Mouse (Mus musculus) CH12.LX (cell line): ENCODE results near the gene Ndufs6. TPM values are rescaled to one million over a fixed set of nuclear protein-coding genes. Genes with fewer than 3 reads are reported as not detected.

Source experiments
- DNase-seq: peaks from one replicate; pipeline ENCODE4 v3.0.0-alpha.2; 2013; ENCODE audit errors: extremely low read depth
- H3K27ac ChIP-seq: 2 replicates; pipeline ENCODE4 v1.5.1; 2012; ENCODE audit warnings: low read depth, mild to moderate bottlenecking, control low read depth, moderate library complexity; ENCODE audit not compliant: insufficient read depth
- H3K27me3 ChIP-seq: replicated peaks from 2 replicates; pipeline ENCODE3; 2012; ENCODE audit warnings: inconsistent platforms
- H3K36me3 ChIP-seq, 2 experiments: replicated peaks in 1 of 2; 2 replicates each; pipeline versions ENCODE3 to v1.6.1; 2012; ENCODE audit warnings: inconsistent platforms in 1 of 2, low read length in 1 of 2, mild to moderate bottlenecking in 1 of 2, mixed read lengths in 1 of 2, moderate library complexity in 1 of 2; ENCODE audit not compliant: control insufficient read depth in 1 of 2, insufficient read depth in 1 of 2
- H3K4me1 ChIP-seq, 2 experiments: 2 replicates each; pipeline ENCODE4 v1.6.1; 2012; ENCODE audit warnings: inconsistent platforms in 1 of 2, moderate library complexity in 1 of 2; ENCODE audit not compliant: insufficient read depth in 2 of 2, control insufficient read depth in 1 of 2
- H3K4me2 ChIP-seq: 2 replicates; pipeline ENCODE4 v1.6.1; 2012; ENCODE audit warnings: low read depth, mild to moderate bottlenecking, control low read depth; ENCODE audit not compliant: poor library complexity, insufficient read depth, severe bottlenecking
- H3K4me3 ChIP-seq, 3 experiments: fragments of 150-350 bp in 1 of 3; sonication (generic) in 1 of 3; replicated peaks in 1 of 3; 2 replicates each; pipeline versions ENCODE3 to v1.5.1; 2011 to 2012; ENCODE audit warnings: low read depth in 2 of 3, low read length in 2 of 3, mild to moderate bottlenecking in 2 of 3, moderate library complexity in 2 of 3, control low read depth in 1 of 3, improper control_type of control experiment in 1 of 3, inconsistent platforms in 1 of 3, mixed read lengths in 1 of 3; ENCODE audit not compliant: poor library complexity in 1 of 3
- H3K79me2 ChIP-seq: replicated peaks from 2 replicates; pipeline ENCODE4 v1.6.1; 2012; ENCODE audit warnings: mild to moderate bottlenecking, moderate library complexity; ENCODE audit not compliant: control insufficient read depth, poor library complexity, insufficient read depth, severe bottlenecking; ENCODE audit errors: extremely low read depth
- H3K9ac ChIP-seq: 2 replicates; pipeline ENCODE4 v1.6.1; 2012; ENCODE audit warnings: low read depth, mild to moderate bottlenecking, control low read depth, moderate library complexity; ENCODE audit not compliant: insufficient read depth
- H3K9me3 ChIP-seq: replicated peaks from 2 replicates; pipeline ENCODE3; 2012; ENCODE audit warnings: low read length, inconsistent platforms, mixed read lengths
- CHD1 ChIP-seq: IDR thresholded peaks from 2 replicates; pipeline ENCODE4 v1.6.1; 2012; ENCODE audit warnings: low read depth, low read length, improper control_type of control experiment, inconsistent platforms
- ELF1 ChIP-seq: IDR thresholded peaks from 2 replicates; pipeline ENCODE4 v1.6.1; 2014; ENCODE audit warnings: low read depth, mild to moderate bottlenecking, inconsistent platforms, low read length, improper control_type of control experiment
- EP300 ChIP-seq: IDR thresholded peaks from 2 replicates; pipeline ENCODE4 v1.6.1; 2011; ENCODE audit warnings: low read length, improper control_type of control experiment
- ETS1 ChIP-seq: conservative IDR thresholded peaks from 2 replicates; pipeline ENCODE4 v1.6.1; 2012; ENCODE audit warnings: low read depth, mild to moderate bottlenecking, inconsistent platforms, low read length, improper control_type of control experiment, moderate library complexity
- JUN ChIP-seq: IDR thresholded peaks from 2 replicates; pipeline ENCODE4 v1.6.1; 2011; ENCODE audit warnings: low read depth, mild to moderate bottlenecking, low read length, improper control_type of control experiment, moderate library complexity; ENCODE audit not compliant: insufficient read depth
- MXI1 ChIP-seq: IDR thresholded peaks from 2 replicates; pipeline ENCODE4 v1.6.1; 2011; ENCODE audit warnings: mild to moderate bottlenecking, low read depth, low read length, improper control_type of control experiment
- POLR2AphosphoS2 ChIP-seq: IDR thresholded peaks from 2 replicates; pipeline ENCODE4 v1.6.1; 2011; ENCODE audit warnings: low read depth, low read length, improper control_type of control experiment
- TCF12 ChIP-seq: IDR thresholded peaks from 2 replicates; pipeline ENCODE4 v1.6.1; 2014; ENCODE audit warnings: low read depth, mild to moderate bottlenecking, inconsistent platforms, low read length, improper control_type of control experiment
- UBTF ChIP-seq: IDR thresholded peaks from 2 replicates; pipeline ENCODE4 v1.6.1; 2012; ENCODE audit warnings: low read depth, mild to moderate bottlenecking, inconsistent platforms, low read length, improper control_type of control experiment, moderate library complexity
- ZKSCAN1 ChIP-seq: IDR thresholded peaks from 2 replicates; pipeline ENCODE4 v1.6.1; 2012; ENCODE audit warnings: low read depth, inconsistent platforms, low read length, improper control_type of control experiment, borderline replicate concordance
- dilution Hi-C: fragments of 300-500 bp; cut with MboI; formaldehyde crosslinking; loops from 2 replicates; pipeline ENCODE4 v1.14.3; 2020; ENCODE audit warnings: low sequenced_read_pairs; ENCODE audit not compliant: extremely low pct_unique_long_range_greater_than_20kb, extremely low pct_ligation_motif_present
- in situ Hi-C: fragments of 300-500 bp; cut with MboI; formaldehyde crosslinking; loops from 3 replicates; pipeline ENCODE4 v1.14.3; 2019; ENCODE audit warnings: low sequenced_read_pairs, low pct_ligation_motif_present, low pct_unique_long_range_greater_than_20kb, mixed read lengths
- polyA plus RNA-seq: library from polyadenylated mRNA; unstranded; fragments of >175 nt; gene quantifications from 2 replicates; pipeline ENCODE4 v1.2.1, GENCODE M21; 2012; ENCODE audit warnings: low read depth; ENCODE audit not compliant: insufficient read length
- total RNA-seq, 2 experiments: library from RNA; depleted of rRNA; stranded (reverse); fragments of 300-350 nt in 1 of 2; fragments of >200 nt in 1 of 2; gene quantifications; 2 replicates each; pipeline ENCODE4 v1.2.3; 2012 to 2014

The Ndufs6 gene
- total and polyA plus RNA-seq, 3 experiments = 165 to 190 (median 182) TPM

DNA sequence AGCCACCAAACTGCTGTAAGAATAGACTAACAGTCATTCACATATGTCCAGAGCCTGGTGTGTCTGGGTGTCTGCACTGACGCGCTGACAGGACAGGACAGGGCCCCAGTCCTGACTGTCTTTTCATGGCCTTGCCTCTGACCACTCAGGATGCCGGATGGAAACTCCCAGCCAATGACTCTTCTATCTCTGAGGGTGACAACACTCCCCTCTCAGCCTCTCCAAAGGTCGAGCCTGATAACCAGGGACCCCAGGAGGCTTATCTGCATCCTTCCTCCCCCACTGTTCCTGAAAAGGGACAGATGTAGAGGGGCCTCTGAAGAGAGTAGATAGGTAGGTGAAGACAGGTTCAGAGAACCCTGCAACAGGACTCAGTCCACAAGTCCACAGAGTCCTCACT, 29.6 kb downstream of the Ndufs6 start:
- no peak overlapping the region for H3K4me2 ChIP-seq
- no peak overlapping the region for H3K9ac ChIP-seq
- dilution Hi-C loops = no loop called here
- peaks cover 0 to 10% of the 10 kb centered on the region in 2 experiments; a peak in 2 of 4 replicates for H3K4me1 ChIP-seq
- H3K27me3 ChIP-seq = no peaks in the 10 kb centered on the region
- H3K36me3 ChIP-seq = no peaks in the 10 kb centered on the region
- no peaks in the 10 kb centered on the region for H3K9me3 ChIP-seq
- no peak for DNase-seq
- no peak for TF ChIP-seq ZKSCAN1
- no peak for TF ChIP-seq ELF1
- TF ChIP-seq ETS1 = no peak
- no peak for TF ChIP-seq EP300
- TF ChIP-seq MXI1 = no peak
- TF ChIP-seq, all 38 proteins: peak for 0
- Histone ChIP-seq H3K27ac (no peak overlapping the region), H3K4me3 (no peak overlapping the region), H3K79me2 (no peaks in the 10 kb centered on the region)
- in situ Hi-C loops = no loop called here

DNA sequence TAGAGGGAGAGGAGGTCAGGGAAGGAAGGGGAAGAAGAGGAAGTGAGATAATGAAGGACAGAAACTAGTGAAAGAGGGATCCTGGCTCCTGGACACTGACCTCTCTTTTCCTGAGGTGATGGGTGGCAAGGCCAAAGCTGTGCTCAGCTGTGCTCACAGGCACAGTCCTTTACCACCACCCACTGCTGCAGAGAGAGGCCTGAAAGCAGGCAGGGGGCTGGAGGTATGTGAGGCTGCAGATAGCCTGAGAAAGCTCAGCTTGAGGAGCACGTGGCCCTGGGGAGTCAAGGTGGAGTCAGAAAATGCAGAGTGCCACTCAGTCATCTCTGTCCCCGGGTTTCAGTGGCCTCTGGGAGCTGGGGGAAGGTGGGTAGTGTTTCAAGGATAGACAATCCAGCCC, 37.2 kb downstream of the Ndufs6 start:
- no peaks in the 10 kb centered on the region for H3K9me3 ChIP-seq
- dilution Hi-C loops (no loop called here), in situ Hi-C loops (no loop called here)
- H3K4me1 ChIP-seq = no peaks in the 10 kb centered on the region
- H3K9ac ChIP-seq = no peak overlapping the region
- no peaks in the 10 kb centered on the region for H3K27me3 ChIP-seq
- TF ChIP-seq UBTF = no peak
- no peak for TF ChIP-seq JUN
- no peak for TF ChIP-seq ETS1
- no peak for DNase-seq
- H3K27ac ChIP-seq = no peak overlapping the region
- H3K79me2 ChIP-seq = no peaks in the 10 kb centered on the region
- no peaks in the 10 kb centered on the region for H3K36me3 ChIP-seq
- no peak overlapping the region for H3K4me3 ChIP-seq
- H3K4me2 ChIP-seq = no peak overlapping the region

DNA sequence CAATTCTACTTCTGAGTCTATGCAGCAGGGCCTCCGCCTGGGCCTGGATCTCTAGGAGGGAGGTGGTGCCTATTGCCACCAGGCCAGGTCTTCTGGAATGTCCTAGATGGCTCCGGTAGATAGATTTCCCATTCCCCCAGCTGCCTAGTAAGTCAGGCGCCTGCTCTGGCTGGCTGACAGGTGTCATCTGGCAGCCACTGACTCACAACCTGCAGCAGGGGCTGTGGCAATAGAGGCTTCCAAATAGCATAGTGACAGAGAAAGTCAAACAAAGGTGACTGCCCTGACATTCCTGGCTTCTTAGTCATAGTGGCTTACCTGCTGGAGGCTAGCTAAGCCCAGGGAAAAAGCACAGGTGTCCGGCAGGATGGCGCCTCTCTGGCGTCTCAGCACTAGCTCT, 38.1 kb downstream of the Ndufs6 start:
- DNase-seq = no peak
- Histone ChIP-seq H3K4me3 (no peak overlapping the region), H3K4me2 (no peak overlapping the region), H3K79me2 (no peaks in the 10 kb centered on the region), H3K36me3 (no peaks in the 10 kb centered on the region)
- dilution Hi-C loops = no loop called here
- TF ChIP-seq CHD1 (no peak), POLR2AphosphoS2 (no peak), TCF12 (no peak)
- TF ChIP-seq, all 38 proteins: peak for 0
- Histone ChIP-seq H3K4me1 (no peaks in the 10 kb centered on the region), H3K9ac (no peak overlapping the region), H3K27me3 (no peaks in the 10 kb centered on the region), H3K9me3 (no peaks in the 10 kb centered on the region), H3K27ac (no peak overlapping the region)
- in situ Hi-C loops = no loop called here
